Comparison of ENCODE assay signal across 9 mouse cellular contexts in genomic region chr17:9776286-9777016, GRCm38 (mm10).
DNase-seq lines count a peak whose midpoint lies in the region; ATAC-seq lines count a peak whose summit lies in the region.
"Had no signal": no experiment of that assay in that cellular context is flagged by ENCODE, and none has a peak within 500 bp of the region (broad histone marks: within the 10 kb centered on the region; RNA-seq: fewer than 3 reads in every experiment).

No protein-coding gene starts in this region.

- no peak for ATAC-seq in cerebellum, adult (ENCODE audit: insufficient number of reproducible peaks, low FRiP score, low TSS enrichment)
- peak; percentile 84 for ATAC-seq in hindbrain, embryonic 11.5 days (ENCODE audit: low FRiP score)
- ATAC-seq in midbrain, embryonic 15.5 days (replicated peaks), result peak; percentile 85

- 0 out of 2 replicates have a peak, but pooled peaks cover 2% of the 10 kb centered on the region for H3K4me1 ChIP-seq in hindbrain, embryonic 11.5 days (replicated peaks; ENCODE audit: control insufficient read depth, insufficient read depth, low read length)
- peaks cover 18% of the 10 kb centered on the region for H3K4me1 ChIP-seq in midbrain, embryonic 15.5 days

- no peaks in the 10 kb centered on the region for H3K9me3 ChIP-seq in hindbrain, embryonic 11.5 days (ENCODE audit: control insufficient read depth, low read length)
- no peaks in the 10 kb centered on the region for H3K9me3 ChIP-seq in midbrain, embryonic 15.5 days
- H3K9me3 ChIP-seq: limb, embryonic 13.5 days had no signal

- DNase-seq in cerebellum, adult 11-12 months, result peak; percentile 21
- DNase-seq in R1 (ENCODE audit: low read depth, low spot score), result peak; percentile 34
- DNase-seq in hindbrain, embryonic 11.5 days (ENCODE audit: low spot score), result peak; percentile 60
- no peak for DNase-seq in adrenal gland, postnatal 10 days
- no peak for DNase-seq in spleen, postnatal 36 days (ENCODE audit: low spot score in 2 of 2)
- no peak for DNase-seq in thymus, postnatal 25 days

- no peaks in the 10 kb centered on the region for H3K27me3 ChIP-seq in hindbrain, embryonic 11.5 days (ENCODE audit: control insufficient read depth, insufficient read depth, low read length)
- H3K27me3 ChIP-seq in midbrain, embryonic 15.5 days (replicated peaks), result no peaks in the 10 kb centered on the region

- 35% methylated on average over 8 of the region's 9 CpGs for WGBS in hindbrain, embryonic 11.5 days
- WGBS in midbrain, embryonic 15.5 days, result 20% methylated on average over 8 of the region's 9 CpGs

- H3K4me3 ChIP-seq in hindbrain, embryonic 11.5 days (ENCODE audit: low read depth, low read length), result no peak overlapping the region
- H3K4me3 ChIP-seq in midbrain, embryonic 15.5 days, result no peak overlapping the region
- H3K4me3 ChIP-seq: limb, embryonic 13.5 days had no signal

- H3K36me3 ChIP-seq in hindbrain, embryonic 11.5 days (ENCODE audit: control insufficient read depth, insufficient read depth, low read length), result no peaks in the 10 kb centered on the region
- H3K36me3 ChIP-seq in midbrain, embryonic 15.5 days (replicated peaks), result no peaks in the 10 kb centered on the region
- H3K36me3 ChIP-seq: limb, embryonic 13.5 days had no signal

- no peak overlapping the region for H3K9ac ChIP-seq in hindbrain, embryonic 11.5 days (ENCODE audit: low read depth, low read length)
- no peak overlapping the region for H3K9ac ChIP-seq in midbrain, embryonic 15.5 days
- H3K9ac ChIP-seq: limb, embryonic 13.5 days had no signal

- no peak overlapping the region for H3K4me2 ChIP-seq in hindbrain, embryonic 11.5 days (replicated peaks; ENCODE audit: low read depth, low read length)
- no peak overlapping the region for H3K4me2 ChIP-seq in midbrain, embryonic 15.5 days
- H3K4me2 ChIP-seq: limb, embryonic 13.5 days had no signal

- peak overlapping the region; percentile 90 for H3K27ac ChIP-seq in hindbrain, embryonic 11.5 days (ENCODE audit: low read depth, low read length)
- peak overlapping the region; percentile 65 for H3K27ac ChIP-seq in midbrain, embryonic 15.5 days
- H3K27ac ChIP-seq: limb, embryonic 13.5 days had no signal

Comparison
In these comparisons a context has a peak if more than half of its experiments do, and no peak if none do; other contexts are left out.
1. DNase-seq: peak in cerebellum, adult 11-12 months (single experiment), R1 (single experiment) and hindbrain, embryonic 11.5 days (single experiment); none in adrenal gland, postnatal 10 days (single experiment), spleen, postnatal 36 days (0 of 2) and thymus, postnatal 25 days (single experiment).